Mouse (Mus musculus) forebrain, embryonic 15.5 days (tissue): ENCODE results near the gene Gm37240. TPM values are rescaled to one million over a fixed set of nuclear protein-coding genes. Genes with fewer than 3 reads are reported as not detected.

Source experiments
- ATAC-seq: fragments of 200-750 bp; cut with Nextera tagmentation; replicated peaks from 2 replicates; pipeline ENCODE4 v1.8.0; 2017; ENCODE audit warnings: mild to moderate bottlenecking, moderate TSS enrichment, moderate library complexity
- H3K27ac ChIP-seq: fragments of 300-500 bp; sonication (generic); replicated peaks from 2 replicates; pipeline ENCODE4 v1.5.1; 2015; ENCODE audit warnings: mild to moderate bottlenecking, inconsistent platforms
- H3K27me3 ChIP-seq: fragments of 300-500 bp; sonication (generic); 2 replicates; pipeline ENCODE4 v1.6.1; 2015; ENCODE audit warnings: inconsistent platforms
- H3K36me3 ChIP-seq: fragments of 300-500 bp; sonication (generic); 2 replicates; pipeline ENCODE4 v1.6.1; 2015; ENCODE audit warnings: mild to moderate bottlenecking, inconsistent platforms
- H3K4me1 ChIP-seq: fragments of 300-500 bp; sonication (generic); 2 replicates; pipeline ENCODE4 v1.6.1; 2015; ENCODE audit warnings: inconsistent platforms
- H3K4me2 ChIP-seq: fragments of 300-500 bp; sonication (generic); replicated peaks from 2 replicates; pipeline ENCODE4 v1.6.1; 2015; ENCODE audit warnings: mild to moderate bottlenecking, inconsistent platforms
- H3K4me3 ChIP-seq: fragments of 300-500 bp; sonication (generic); 2 replicates; pipeline ENCODE4 v1.5.1; 2015; ENCODE audit warnings: mild to moderate bottlenecking, inconsistent platforms
- H3K9ac ChIP-seq: fragments of 300-500 bp; sonication (generic); replicated peaks from 2 replicates; pipeline ENCODE4 v1.6.1; 2015; ENCODE audit warnings: mild to moderate bottlenecking, inconsistent platforms
- H3K9me3 ChIP-seq: fragments of 300-500 bp; sonication (generic); 2 replicates; pipeline ENCODE4 v1.6.1; 2016; ENCODE audit warnings: inconsistent platforms
- WGBS: fragments of 180-500 bp; shearing (Covaris S2); methylation state at CpG from one replicate; pipeline ENCODE4 v1.1.7; 2015; ENCODE audit warnings: mixed read lengths; 5-methylcytosine and 5-hydroxymethylcytosine counted together
- polyA plus RNA-seq: library from polyadenylated mRNA; unstranded; fragments of >200 nt; fragmentation: Nextera tagmentation; extraction: Ambion mirVana; gene quantifications from 2 replicates; pipeline ENCODE4 v1.2.1, GENCODE M21; 2015

Gene Gm37240
- polyA plus RNA-seq, 1 experiment from 2014 or later, result 2.2 TPM

DNA sequence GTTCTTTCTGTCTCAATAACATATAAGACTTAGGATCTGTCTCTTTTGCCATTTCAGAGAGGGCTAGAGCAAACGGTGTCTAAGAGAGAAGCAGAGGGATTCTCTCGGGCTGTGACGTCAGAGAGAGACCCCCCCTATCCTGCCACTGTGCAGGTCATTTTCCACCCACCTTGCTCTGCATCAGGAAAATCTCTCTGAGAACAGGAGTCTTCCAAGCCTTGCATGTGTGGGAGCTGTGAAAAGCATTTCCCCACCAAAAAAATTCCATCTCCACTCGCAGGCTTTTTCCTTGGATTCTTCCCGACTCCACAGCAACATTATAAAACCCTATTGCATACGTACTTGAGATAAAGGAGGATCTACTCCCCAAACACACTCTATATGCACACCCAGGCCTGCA lies 572.4 kb downstream of the Gm37240 start:
- 69% methylated on average over 6 of the region's 6 CpGs for WGBS
- no peaks in the 10 kb centered on the region for H3K9me3 ChIP-seq
- H3K4me2 ChIP-seq, result no peak overlapping the region
- no peak overlapping the region for H3K4me3 ChIP-seq
- H3K27me3 ChIP-seq, result no peaks in the 10 kb centered on the region
- H3K36me3 ChIP-seq, result no peaks in the 10 kb centered on the region
- H3K27ac ChIP-seq, result no peak overlapping the region
- peaks cover 5% of the 10 kb centered on the region; the same call in 1 of the 2 replicates for H3K4me1 ChIP-seq
- H3K9ac ChIP-seq, result no peak overlapping the region
- no peak for ATAC-seq

DNA sequence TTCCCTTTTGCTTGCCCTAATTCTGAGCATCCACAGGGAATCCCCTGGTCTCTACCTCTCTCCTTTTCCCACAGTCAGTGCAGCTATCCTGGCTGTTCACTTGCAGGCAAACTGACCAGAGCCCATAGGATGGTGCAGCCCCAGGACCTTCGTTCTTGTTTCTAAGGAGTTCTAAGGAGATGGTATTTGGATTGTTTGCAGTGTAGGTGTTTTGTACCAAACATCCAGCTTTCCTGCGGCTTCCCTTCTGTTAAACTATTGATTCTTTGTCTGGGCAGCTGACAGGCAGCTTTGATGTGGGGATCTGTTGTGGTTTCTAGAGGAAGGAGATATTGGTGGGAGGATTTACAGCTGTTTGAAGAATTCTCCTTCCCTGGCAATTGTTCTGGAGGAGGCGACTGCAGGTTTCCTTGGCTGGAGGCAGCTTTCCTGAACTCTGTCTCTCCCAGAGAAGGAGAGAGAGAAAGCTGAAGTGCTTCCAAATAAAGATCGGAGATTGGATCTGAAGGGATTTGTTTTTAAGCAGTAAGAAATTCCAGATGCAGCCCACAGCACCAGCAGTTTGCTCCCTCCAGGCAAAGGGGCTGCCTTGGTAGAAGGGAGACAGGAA lies 573.6 kb downstream of the Gm37240 start:
- H3K9me3 ChIP-seq, result no peaks in the 10 kb centered on the region
- H3K9ac ChIP-seq, result no peak overlapping the region
- H3K27me3 ChIP-seq, result no peaks in the 10 kb centered on the region
- H3K4me1 ChIP-seq, result peaks cover 4% of the 10 kb centered on the region; the same call in 1 of the 2 replicates
- H3K36me3 ChIP-seq, result no peaks in the 10 kb centered on the region
- ATAC-seq, result no peak
- no peak overlapping the region for H3K27ac ChIP-seq
- WGBS, result 20% methylated on average over 4 of the region's 4 CpGs
- H3K4me3 ChIP-seq, result no peak overlapping the region
- no peak overlapping the region for H3K4me2 ChIP-seq

- no peak overlapping the region for H3K4me3 ChIP-seq
- H3K4me2 ChIP-seq, result no peak overlapping the region
- no peaks in the 10 kb centered on the region for H3K9me3 ChIP-seq
- H3K27ac ChIP-seq, result no peak overlapping the region
- ATAC-seq, result no peak
- 90% methylated on average over 3 of the region's 3 CpGs for WGBS
- H3K36me3 ChIP-seq, result no peaks in the 10 kb centered on the region
- H3K9ac ChIP-seq, result no peak overlapping the region
- H3K27me3 ChIP-seq, result no peaks in the 10 kb centered on the region
- no peaks in the 10 kb centered on the region for H3K4me1 ChIP-seq
These were observed 576.1 kb downstream of the Gm37240 start for GRCm38 (mm10) chr3:85311176-85311575.

- ATAC-seq, result no peak
- H3K4me3 ChIP-seq, result no peak overlapping the region
- H3K36me3 ChIP-seq, result no peaks in the 10 kb centered on the region
- 84% methylated on average over 8 of the region's 8 CpGs for WGBS
- H3K9ac ChIP-seq, result no peak overlapping the region
- no peak overlapping the region for H3K4me2 ChIP-seq
- no peaks in the 10 kb centered on the region for H3K4me1 ChIP-seq
- no peaks in the 10 kb centered on the region for H3K27me3 ChIP-seq
- H3K9me3 ChIP-seq, result no peaks in the 10 kb centered on the region
- H3K27ac ChIP-seq, result no peak overlapping the region
These were observed 576.8 kb downstream of the Gm37240 start for GRCm38 (mm10) chr3:85310401-85310989.

DNA sequence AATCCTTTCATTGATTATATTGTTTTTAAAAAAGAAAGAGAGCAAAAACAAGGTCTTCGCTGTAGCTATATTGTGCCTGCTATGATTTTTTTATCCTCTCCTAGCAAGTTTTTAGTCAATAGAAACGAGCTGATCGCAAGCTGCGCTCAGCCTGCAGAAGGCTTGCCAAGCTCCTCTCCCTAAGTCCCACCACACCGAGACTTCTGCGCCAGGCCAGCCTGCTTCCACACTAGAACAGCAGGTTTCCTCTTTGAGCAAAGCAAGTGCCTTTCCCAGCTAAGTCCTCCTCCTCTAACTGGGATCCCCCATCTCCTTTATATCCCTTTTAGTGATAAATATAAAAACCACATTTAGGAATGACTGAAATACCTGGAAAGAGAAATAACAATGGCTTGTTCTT lies 578.1 kb downstream of the Gm37240 start:
- Histone ChIP-seq H3K9me3 (no peaks in the 10 kb centered on the region), H3K36me3 (no peaks in the 10 kb centered on the region), H3K4me1 (no peaks in the 10 kb centered on the region), H3K27me3 (no peaks in the 10 kb centered on the region), H3K4me3 (no peak overlapping the region), H3K4me2 (no peak overlapping the region), H3K27ac (no peak overlapping the region), H3K9ac (no peak overlapping the region)
- 73% methylated on average over 6 of the region's 6 CpGs for whole genome bisulfite sequencing
- ATAC-seq, result no peak

DNA sequence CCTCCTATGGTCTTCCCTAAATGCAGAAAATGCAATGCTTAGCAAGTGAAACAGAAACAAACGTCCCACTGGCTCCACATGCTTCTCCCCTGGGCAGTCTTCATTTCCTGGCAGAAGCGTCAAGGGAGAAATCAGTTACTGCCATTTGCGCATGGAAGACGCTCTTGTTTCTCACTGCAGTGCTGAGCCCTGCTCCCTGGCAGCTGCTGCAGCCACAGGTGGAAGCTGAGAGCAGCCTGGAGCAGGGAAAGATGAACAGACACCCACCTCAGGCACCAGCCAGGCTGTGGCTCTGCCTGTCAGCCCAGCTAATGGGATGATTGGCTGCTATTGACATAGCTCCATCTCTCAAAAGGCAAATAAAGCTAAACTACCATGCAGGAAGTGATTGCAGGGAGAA lies 578.6 kb downstream of the Gm37240 start:
- Histone ChIP-seq H3K36me3 (no peaks in the 10 kb centered on the region), H3K9me3 (no peaks in the 10 kb centered on the region), H3K4me1 (no peaks in the 10 kb centered on the region), H3K27ac (no peak overlapping the region), H3K4me2 (no peak overlapping the region), H3K9ac (no peak overlapping the region), H3K27me3 (no peaks in the 10 kb centered on the region), H3K4me3 (no peak overlapping the region)
- WGBS, result 62% methylated on average over 4 of the region's 4 CpGs
- ATAC-seq, result no peak

- no peaks in the 10 kb centered on the region for H3K9me3 ChIP-seq
- no peak for ATAC-seq
- no peak overlapping the region for H3K27ac ChIP-seq
- no peak overlapping the region for H3K4me3 ChIP-seq
- no peak overlapping the region for H3K4me2 ChIP-seq
- H3K9ac ChIP-seq, result no peak overlapping the region
- no peaks in the 10 kb centered on the region for H3K36me3 ChIP-seq
- WGBS, result 60% methylated on average over 3 of the region's 3 CpGs
- H3K4me1 ChIP-seq, result peaks cover 14% of the 10 kb centered on the region
- H3K27me3 ChIP-seq, result no peaks in the 10 kb centered on the region
These were observed 585.5 kb downstream of the Gm37240 start for GRCm38 (mm10) chr3:85301851-85302250.

GRCm38 (mm10) chr3:85301336-85301735 lies 586.0 kb downstream of the Gm37240 start:
- Histone ChIP-seq H3K4me2 (no peak overlapping the region), H3K27me3 (no peaks in the 10 kb centered on the region), H3K36me3 (no peaks in the 10 kb centered on the region), H3K4me1 (peaks cover 14% of the 10 kb centered on the region), H3K9me3 (no peaks in the 10 kb centered on the region), H3K4me3 (no peak overlapping the region), H3K9ac (no peak overlapping the region), H3K27ac (peak overlapping the region; percentile 70; the same call in 1 of the 2 replicates)
- no peak for ATAC-seq
- WGBS, result 100% methylated on average over 2 of the region's 2 CpGs

- no peak overlapping the region for H3K4me2 ChIP-seq
- H3K27ac ChIP-seq, result peak overlapping the region; percentile 70
- no peaks in the 10 kb centered on the region for H3K9me3 ChIP-seq
- H3K36me3 ChIP-seq, result no peaks in the 10 kb centered on the region
- no peaks in the 10 kb centered on the region for H3K27me3 ChIP-seq
- no peak overlapping the region for H3K4me3 ChIP-seq
- no peak overlapping the region for H3K9ac ChIP-seq
- H3K4me1 ChIP-seq, result peaks cover 14% of the 10 kb centered on the region
- WGBS, result 18% methylated on average over 18 of the region's 18 CpGs
- peak; percentile 98 for ATAC-seq
These were observed 587.4 kb downstream of the Gm37240 start for GRCm38 (mm10) chr3:85299649-85300550.

GRCm38 (mm10) chr3:85295229-85295628 lies 592.1 kb downstream of the Gm37240 start:
- no peaks in the 10 kb centered on the region for H3K9me3 ChIP-seq
- peaks cover 11% of the 10 kb centered on the region for H3K4me1 ChIP-seq
- H3K27me3 ChIP-seq, result no peaks in the 10 kb centered on the region
- whole genome bisulfite sequencing, result 85% methylated on average over 9 of the region's 9 CpGs
- no peak overlapping the region for H3K4me2 ChIP-seq
- H3K27ac ChIP-seq, result no peak overlapping the region
- H3K36me3 ChIP-seq, result no peaks in the 10 kb centered on the region
- no peak for ATAC-seq
- H3K4me3 ChIP-seq, result no peak overlapping the region
- H3K9ac ChIP-seq, result no peak overlapping the region

DNA sequence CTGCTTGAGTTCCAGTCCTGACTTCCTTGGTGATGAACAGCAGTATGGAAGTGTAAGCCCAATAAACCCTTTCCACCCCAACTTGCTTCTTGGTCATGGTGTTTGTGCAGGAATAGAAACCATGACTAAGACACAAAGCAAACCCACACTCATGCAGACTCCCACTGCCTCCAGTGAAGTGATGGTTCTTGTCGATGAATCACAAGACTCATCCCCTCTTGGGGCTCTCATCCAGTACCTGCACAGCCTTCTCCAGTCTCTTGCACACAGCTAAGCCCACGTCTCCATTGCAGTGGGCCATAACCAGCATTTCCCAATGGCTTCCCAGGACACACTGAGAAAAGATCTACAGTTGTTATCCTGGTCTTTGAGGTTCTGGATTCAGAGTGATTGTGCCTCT lies 599.7 kb downstream of the Gm37240 start:
- Histone ChIP-seq H3K27ac (no peak overlapping the region), H3K9me3 (no peaks in the 10 kb centered on the region), H3K4me2 (no peak overlapping the region), H3K4me1 (no peaks in the 10 kb centered on the region), H3K9ac (no peak overlapping the region), H3K4me3 (no peak overlapping the region), H3K27me3 (no peaks in the 10 kb centered on the region), H3K36me3 (no peaks in the 10 kb centered on the region)
- no peak for ATAC-seq
- 82% methylated on average over 2 of the region's 2 CpGs for WGBS

- Histone ChIP-seq H3K9ac (no peak overlapping the region), H3K36me3 (no peaks in the 10 kb centered on the region), H3K4me3 (no peak overlapping the region), H3K4me2 (no peak overlapping the region), H3K9me3 (no peaks in the 10 kb centered on the region), H3K4me1 (no peaks in the 10 kb centered on the region), H3K27ac (no peak overlapping the region), H3K27me3 (no peaks in the 10 kb centered on the region)
- WGBS, result 91% methylated on average over 2 of the region's 2 CpGs
- ATAC-seq, result no peak
These were observed 602.8 kb downstream of the Gm37240 start for GRCm38 (mm10) chr3:85284483-85284882.
